Mouse (Mus musculus) kidney, postnatal 25 days (tissue): Measurements from ENCODE around the gene Tnfrsf13b.
A peak's percentile ranks its signal among the peaks of the same experiment; 100 is the strongest.
"Not testable (repeated sequence)": the region's sequence is repeated elsewhere in the genome, so short reads cannot be mapped to it uniquely, and the experiment has no call there.

ENCODE experiments used
- DNase-seq, 2 experiments: peaks; one replicate each; pipeline ENCODE4 v3.0.0; 2021; ENCODE audit warnings: mixed read lengths in 2 of 2

The Tnfrsf13b gene

GRCm38 (mm10) chr11:61129305-61129704, 2.8 kb downstream of the Tnfrsf13b start:
- DNase-seq: no peak

GRCm38 (mm10) chr11:61130646-61131045, 4.1 kb downstream of the Tnfrsf13b start:
- not testable (repeated sequence) for DNase-seq

- no peak for DNase-seq
Observed at GRCm38 (mm10) chr11:61132943-61133342, 6.4 kb downstream of the Tnfrsf13b start.

GRCm38 (mm10) chr11:61141693-61142092, 15.1 kb downstream of the Tnfrsf13b start:
- no peak for DNase-seq

- no peak for DNase-seq
Observed at GRCm38 (mm10) chr11:61142262-61142661, 15.7 kb downstream of the Tnfrsf13b start.

- DNase-seq: no peak
Observed at GRCm38 (mm10) chr11:61142941-61143530, 16.5 kb downstream of the Tnfrsf13b start.

GRCm38 (mm10) chr11:61143564-61144469, 17.3 kb downstream of the Tnfrsf13b start:
- no peak for DNase-seq

- no peak for DNase-seq
Observed at GRCm38 (mm10) chr11:61145551-61145950, 19.0 kb downstream of the Tnfrsf13b start.

- peak in 1 of 2 experiments; percentile 41 for DNase-seq
Observed at GRCm38 (mm10) chr11:61146645-61147299, 20.2 kb downstream of the Tnfrsf13b start.

- DNase-seq: no peak
Observed at GRCm38 (mm10) chr11:61147300-61147683, 20.7 kb downstream of the Tnfrsf13b start.

GRCm38 (mm10) chr11:61150233-61151001, 23.9 kb downstream of the Tnfrsf13b start:
- no peak for DNase-seq

- DNase-seq: peak in 1 of 2 experiments; percentile 58
Observed at GRCm38 (mm10) chr11:61155727-61156126, 29.2 kb downstream of the Tnfrsf13b start.

- DNase-seq: no peak
Observed at GRCm38 (mm10) chr11:61158141-61158540, 31.6 kb downstream of the Tnfrsf13b start.

- DNase-seq: no peak
Observed at GRCm38 (mm10) chr11:61159796-61160732, 33.5 kb downstream of the Tnfrsf13b start.

GRCm38 (mm10) chr11:61161121-61161520, 34.6 kb downstream of the Tnfrsf13b start:
- DNase-seq: no peak

- DNase-seq: no peak
Observed at GRCm38 (mm10) chr11:61162776-61163175, 36.2 kb downstream of the Tnfrsf13b start.

GRCm38 (mm10) chr11:61163341-61163740, 36.8 kb downstream of the Tnfrsf13b start:
- DNase-seq: no peak

- DNase-seq: no peak
Observed at GRCm38 (mm10) chr11:61164366-61164765, 37.8 kb downstream of the Tnfrsf13b start.

- DNase-seq: no peak
Observed at GRCm38 (mm10) chr11:61164881-61165280, 38.3 kb downstream of the Tnfrsf13b start.

- DNase-seq: no peak
Observed at GRCm38 (mm10) chr11:61170184-61170583, 43.6 kb downstream of the Tnfrsf13b start.

- not testable (repeated sequence) for DNase-seq
Observed at GRCm38 (mm10) chr11:61173477-61173876, 46.9 kb downstream of the Tnfrsf13b start.
